Mouse (Mus musculus): Measurements from ENCODE around the gene Hyal2. TPM values are rescaled to one million over a fixed set of nuclear protein-coding genes. Genes with fewer than 3 reads are reported as not detected.
A peak's percentile ranks its signal among the peaks of the same experiment; 100 is the strongest.

Hyal2 gene
- total and polyA plus RNA-seq, 3 experiments: 31.3 to 32.0 TPM; not detected in 1

DNA sequence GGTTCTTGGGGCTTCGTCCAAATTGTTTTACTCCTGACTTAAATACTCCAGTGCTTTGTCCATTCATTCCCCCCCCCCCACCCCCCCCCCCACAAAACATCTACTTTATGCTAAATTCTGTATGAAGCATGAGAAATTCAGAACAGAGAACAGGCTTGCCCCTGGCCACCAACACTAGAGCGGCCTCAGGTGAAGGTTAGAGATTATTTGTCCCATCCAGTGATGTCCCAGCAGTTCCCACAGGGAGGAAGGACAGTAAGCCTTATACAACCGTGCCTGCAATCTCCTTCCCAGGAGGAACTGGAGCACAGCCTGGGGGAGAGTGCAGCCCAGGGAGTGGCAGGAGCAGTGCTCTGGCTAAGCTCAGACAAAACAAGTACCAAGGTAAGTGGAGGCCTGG lies 10.8 kb downstream of the Hyal2 start, which contains the start of gene Naa80:
Gene Naa80, plus strand, starts transcription at position 301 of the 400 bp plus-strand sequence.
- peaks cover 2 to 32% of the 10 kb centered on the region in 2 experiments; a peak in 3 of 4 replicates for H3K4me1 ChIP-seq (ENCODE audit: control insufficient read depth in 1 of 2, insufficient read depth in 2 of 2, low read length in 2 of 2)
- TF ChIP-seq HCFC1 (IDR thresholded peaks at IDR 0.05; ENCODE audit: low read depth, low read length) (no peak), POLR2A (IDR thresholded peaks at IDR 0.05; ENCODE audit: control insufficient read depth in 1 of 2, insufficient read depth in 1 of 2, low read depth in 1 of 2, low read length in 2 of 2, poor library complexity in 1 of 2) (no peak), ZKSCAN1 (IDR thresholded peaks at IDR 0.05; ENCODE audit: low read depth, low read length) (no peak), NELFE (IDR thresholded peaks at IDR 0.05; ENCODE audit: low read depth, low read length) (no peak), CTCF (IDR thresholded peaks at IDR 0.05 in 2 of 3, conservative IDR thresholded peaks at IDR 0.05 in 1 of 3; ENCODE audit: control insufficient read depth in 1 of 3, insufficient read depth in 1 of 3, low read depth in 2 of 3, low read length in 3 of 3, poor library complexity in 1 of 3, severe bottlenecking in 1 of 3) (no peak), GATA1 (IDR thresholded peaks at IDR 0.05; ENCODE audit: low read depth, low read length) (no peak), SIN3A (IDR thresholded peaks at IDR 0.05; ENCODE audit: low read length) (no peak), ZNF384 (IDR thresholded peaks at IDR 0.05; ENCODE audit: low read depth, low read length) (no peak), MEF2A (IDR thresholded peaks at IDR 0.05; ENCODE audit: extremely low read depth, insufficient replicate concordance, low read depth, low read length, poor library complexity, severe bottlenecking) (no peak), MYB (IDR thresholded peaks at IDR 0.05; ENCODE audit: low read depth, low read length) (no peak), BHLHE40 (IDR thresholded peaks at IDR 0.05; ENCODE audit: borderline replicate concordance, low read depth, low read length) (no peak), UBTF (IDR thresholded peaks at IDR 0.05; ENCODE audit: borderline replicate concordance, insufficient read depth, low read depth, low read length) (no peak), ZC3H11A (IDR thresholded peaks at IDR 0.05; ENCODE audit: low read depth, low read length) (no peak), TCF12 (IDR thresholded peaks at IDR 0.05; ENCODE audit: low read depth, low read length) (no peak), TBP (IDR thresholded peaks at IDR 0.05; ENCODE audit: low read depth, low read length) (no peak), MXI1 (IDR thresholded peaks at IDR 0.05; ENCODE audit: low read depth, low read length) (no peak), CHD1 (IDR thresholded peaks at IDR 0.05; ENCODE audit: low read depth, low read length) (no peak), MAZ (IDR thresholded peaks at IDR 0.05; ENCODE audit: low read depth, low read length) (no peak), USF2 (IDR thresholded peaks at IDR 0.05; ENCODE audit: borderline replicate concordance in 1 of 2, insufficient read depth in 1 of 2, low read depth in 1 of 2, low read length in 2 of 2) (no peak), CHD2 (IDR thresholded peaks at IDR 0.05; ENCODE audit: low read length) (no peak)
- H3K4me3 ChIP-seq (ENCODE audit: control insufficient read depth in 1 of 2, insufficient read depth in 1 of 2, low read depth in 2 of 2, low read length in 2 of 2): no peak within 1 kb of the TSS; a peak in 1 of 4 replicates
- peaks cover 28% of the 10 kb centered on the region for H3K79me2 ChIP-seq (ENCODE audit: control insufficient read depth, insufficient read depth, low read length, poor library complexity)
- H3K36me3 ChIP-seq (ENCODE audit: control insufficient read depth in 1 of 2, insufficient read depth in 2 of 2, low read length in 2 of 2): peaks cover 0 to 10% of the 10 kb centered on the region in 2 experiments; a peak in 2 of 4 replicates
- no peak for DNase-seq (ENCODE audit: low read depth, low spot score)
- H3K27ac ChIP-seq (ENCODE audit: control insufficient read depth, low read depth, low read length): peak within 1 kb of the TSS; percentile 13
- H3K9ac ChIP-seq (ENCODE audit: control insufficient read depth, low read depth, low read length, poor library complexity, severe bottlenecking): no peak within 1 kb of the TSS
- no peaks in the 10 kb centered on the region for H3K9me3 ChIP-seq (replicated peaks; ENCODE audit: insufficient read depth, low read length)
- no peaks in the 10 kb centered on the region for H3K27me3 ChIP-seq (ENCODE audit: control insufficient read depth in 1 of 2, insufficient read depth in 2 of 2, low read length in 2 of 2)

Data from MEL (cell line).